Mouse (Mus musculus) gastrocnemius, postnatal 25 days (tissue): ENCODE data around the gene Dip2c. TPM values are rescaled to one million over a fixed set of nuclear protein-coding genes. Genes with fewer than 3 reads are reported as not detected.

Source experiments
- DNase-seq: peaks from one replicate; pipeline ENCODE4 v3.0.0; 2022
- total RNA-seq, 2 experiments: library from RNA; stranded (reverse); gene quantifications; 1 replicate in 1 of 2; 2 replicates in 1 of 2; pipeline ENCODE4 v1.2.3; 2021

Gene Dip2c
- total RNA-seq, 2 experiments from 2014 or later, result 9.7 to 11.5 TPM

DNA sequence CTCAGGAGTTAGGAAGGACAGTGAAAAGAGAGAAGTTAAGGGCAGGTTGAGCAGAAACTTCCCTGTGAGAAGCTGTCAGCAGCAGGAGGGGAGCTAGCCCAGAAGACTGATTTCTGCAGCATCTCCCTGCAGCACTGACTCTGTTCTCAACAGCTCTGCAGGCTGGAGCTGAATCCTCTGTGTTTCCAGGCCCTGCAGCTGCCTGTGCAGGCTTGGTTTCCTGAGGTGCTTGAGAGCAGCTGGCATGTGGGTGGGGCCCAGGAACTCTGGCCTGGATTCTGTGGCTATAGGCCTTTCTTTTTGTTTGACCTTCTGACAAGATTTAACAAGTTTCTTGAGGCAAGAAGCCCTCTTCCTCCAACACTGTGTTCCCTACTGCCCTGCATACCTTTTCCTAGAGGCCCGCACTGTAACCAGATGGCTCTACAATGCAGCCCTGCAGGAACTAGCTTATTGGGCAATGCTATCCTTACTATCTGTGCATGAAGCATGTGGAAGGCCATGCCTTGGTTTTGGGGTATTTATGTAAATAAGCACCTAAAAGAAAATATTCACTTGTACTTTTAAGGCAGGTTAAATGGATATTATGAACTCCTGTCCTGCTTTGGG, 53.1 kb downstream of the Dip2c start:
- DNase-seq, result peak; percentile 9

DNA sequence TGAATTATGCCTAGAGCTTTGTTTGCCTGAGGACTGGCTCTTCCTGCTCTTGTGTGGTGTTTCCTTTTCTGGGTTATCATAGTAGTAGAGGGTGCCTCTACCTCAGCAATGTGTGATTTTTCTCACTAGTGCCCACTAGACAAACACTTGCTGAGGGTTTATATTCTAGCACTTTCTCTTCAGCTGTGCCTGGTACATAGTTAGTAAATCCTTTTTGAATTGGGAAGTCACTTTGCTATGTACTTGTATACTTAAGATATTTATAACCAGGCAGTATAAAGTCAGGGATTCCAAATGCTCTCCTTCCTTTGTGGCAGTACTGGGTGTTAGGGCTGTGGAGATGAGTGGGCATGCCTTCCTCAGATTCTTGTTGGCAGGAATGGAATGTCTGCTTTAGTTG, 56.9 kb downstream of the Dip2c start:
- no peak for DNase-seq

DNA sequence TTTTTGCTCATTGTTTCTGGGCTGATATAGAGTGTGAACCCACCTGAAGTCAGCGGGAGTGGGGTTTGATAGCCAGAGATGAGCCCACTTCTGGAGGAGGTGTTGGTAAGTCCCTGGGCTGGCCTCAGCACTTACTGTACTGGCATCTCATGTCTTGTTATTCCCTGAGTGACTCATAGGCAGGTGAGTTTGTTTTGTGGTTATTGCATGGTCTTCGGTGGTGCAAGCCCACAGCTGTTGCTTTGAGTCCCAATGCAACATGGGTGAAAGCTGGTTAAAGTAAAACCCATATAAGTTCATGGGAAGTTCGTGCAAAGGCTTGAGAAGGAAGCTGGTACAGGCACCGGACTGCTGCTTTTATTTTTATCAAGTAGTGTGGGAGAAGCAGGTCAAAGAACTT, 64.0 kb downstream of the Dip2c start:
- no peak for DNase-seq

DNA sequence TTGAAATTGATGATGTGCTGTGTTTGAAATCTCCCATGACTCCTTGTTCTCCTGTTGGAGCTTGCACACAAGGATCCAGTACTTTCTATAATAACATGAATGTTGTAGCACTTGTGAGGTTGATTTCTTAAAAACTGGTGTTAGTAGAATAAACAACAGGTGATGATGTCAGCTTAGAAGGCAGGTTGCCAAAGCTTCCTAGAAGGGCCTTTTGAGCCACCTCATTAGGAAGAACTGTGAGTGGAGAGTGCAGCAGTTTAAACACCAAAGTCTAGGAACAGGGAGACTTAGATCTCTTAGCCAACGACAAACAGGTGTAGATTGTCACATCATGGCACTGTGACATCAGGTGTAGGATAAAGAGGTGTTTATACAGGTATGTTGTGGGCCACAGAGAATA, 66.4 kb downstream of the Dip2c start:
- DNase-seq, result no peak

DNA sequence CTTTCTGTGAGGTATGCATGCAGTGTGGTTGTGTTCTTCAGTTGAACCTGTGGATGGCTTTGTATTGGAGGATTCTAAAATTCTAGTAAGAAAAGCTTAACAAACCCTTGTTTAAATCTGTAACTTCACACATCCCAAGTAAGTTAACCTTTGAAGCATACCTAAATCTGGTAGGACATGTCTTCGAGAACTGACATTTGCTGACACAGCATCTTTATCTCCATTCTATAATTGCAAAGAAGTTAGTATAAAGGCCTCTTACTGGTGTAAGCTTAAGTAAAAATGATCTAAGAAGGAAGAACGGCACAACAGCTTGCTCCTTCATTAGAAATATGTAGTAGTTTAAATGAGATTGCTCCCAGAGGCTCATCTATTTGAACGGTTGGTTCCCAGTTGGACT, 71.1 kb downstream of the Dip2c start:
- no peak for DNase-seq

DNA sequence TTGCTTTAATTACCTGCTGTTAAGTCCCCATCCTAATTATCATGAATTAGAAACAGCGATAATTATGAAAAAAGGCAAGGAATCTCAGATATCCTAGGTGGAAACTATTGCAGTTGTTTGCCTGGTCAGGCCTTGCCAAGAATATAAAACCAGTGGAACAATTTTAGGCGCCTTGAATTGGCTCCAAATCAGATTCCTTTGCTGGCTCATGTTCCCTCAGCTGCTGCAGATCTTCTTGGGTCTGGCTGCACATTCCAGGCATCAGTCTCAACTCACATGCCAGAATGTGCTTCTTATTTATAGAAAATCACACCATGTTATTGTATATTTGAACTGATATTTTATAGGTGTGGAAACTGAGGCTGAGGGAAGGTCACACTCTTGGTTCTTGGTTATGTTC, 74.3 kb downstream of the Dip2c start:
- peak; percentile 48 for DNase-seq

DNA sequence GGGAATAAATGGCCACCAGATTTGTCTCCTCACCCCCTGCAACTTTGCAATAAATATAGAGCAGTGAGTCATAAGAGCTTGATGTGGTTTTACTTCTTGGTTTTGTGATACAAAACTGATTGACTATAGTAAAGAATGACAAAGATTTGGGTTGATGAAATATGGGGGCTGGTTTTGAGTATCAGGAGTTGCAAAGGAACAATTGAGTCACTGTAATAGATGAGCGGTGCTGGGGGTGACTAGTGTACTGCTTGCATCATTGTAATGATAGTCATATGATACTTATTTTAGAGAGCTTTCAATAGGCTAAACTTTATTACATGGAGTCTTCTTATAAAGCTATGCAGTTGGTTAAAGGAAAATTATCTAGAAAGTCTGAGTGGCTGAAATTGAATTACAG, 77.6 kb downstream of the Dip2c start:
- DNase-seq, result no peak

DNA sequence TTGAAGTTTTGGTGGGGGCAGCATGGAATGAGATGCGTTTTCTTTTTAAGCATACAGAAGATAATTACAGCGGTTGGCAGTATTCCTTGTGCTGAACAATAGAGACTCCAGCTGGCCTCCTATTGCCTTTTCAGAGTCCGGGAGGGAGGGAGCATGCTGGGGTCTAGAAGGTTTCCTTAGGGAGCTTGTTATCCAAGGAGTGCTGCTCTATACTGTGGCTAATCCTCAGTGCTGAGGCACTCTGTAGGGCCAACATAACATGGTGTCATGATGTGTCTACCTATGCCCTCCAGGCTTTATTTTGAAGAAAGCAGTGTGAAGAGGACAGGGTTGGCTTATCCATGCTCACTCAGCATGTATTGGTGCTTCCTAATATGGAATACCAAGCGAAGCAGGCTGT, 79.0 kb downstream of the Dip2c start:
- no peak for DNase-seq

DNA sequence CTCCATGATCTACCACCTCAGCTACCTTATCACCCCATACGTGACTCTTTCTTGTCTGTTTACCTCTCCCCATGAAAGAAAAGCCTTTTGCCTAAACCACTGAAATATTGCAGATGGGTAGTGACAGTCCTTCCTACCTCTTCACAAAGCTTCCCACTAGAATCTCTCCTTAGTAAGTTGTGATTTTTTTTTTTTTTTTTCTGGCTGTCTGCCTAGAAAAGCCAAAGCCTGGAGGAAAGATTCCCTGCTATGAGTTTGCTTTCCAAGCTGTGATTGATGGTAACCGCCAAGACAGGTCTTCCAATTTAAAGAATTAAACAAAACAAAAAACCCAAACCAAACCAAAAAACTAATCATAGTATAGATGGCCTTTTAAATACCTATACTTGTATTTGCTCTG, 85.1 kb downstream of the Dip2c start:
- no peak for DNase-seq

DNA sequence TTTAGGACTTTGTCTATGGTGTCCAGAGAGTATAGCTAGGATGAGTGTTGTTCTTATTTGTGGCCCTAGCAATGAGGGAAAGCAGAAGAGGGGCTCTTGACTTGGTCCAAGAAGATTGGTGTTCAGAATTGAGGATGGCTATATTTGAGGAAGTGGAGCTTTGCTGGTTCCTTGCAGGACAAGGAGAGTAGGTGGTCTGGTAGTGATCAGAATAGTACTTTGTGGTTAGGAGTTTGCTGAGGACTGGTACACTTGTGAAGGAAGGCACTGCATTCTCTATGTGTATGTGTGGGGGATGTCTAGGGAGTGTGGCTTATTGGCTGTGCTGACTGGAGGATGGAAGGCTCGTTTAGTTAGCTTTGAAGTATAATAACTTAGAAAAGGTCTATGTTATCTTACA, 95.1 kb downstream of the Dip2c start:
- DNase-seq, result no peak

DNA sequence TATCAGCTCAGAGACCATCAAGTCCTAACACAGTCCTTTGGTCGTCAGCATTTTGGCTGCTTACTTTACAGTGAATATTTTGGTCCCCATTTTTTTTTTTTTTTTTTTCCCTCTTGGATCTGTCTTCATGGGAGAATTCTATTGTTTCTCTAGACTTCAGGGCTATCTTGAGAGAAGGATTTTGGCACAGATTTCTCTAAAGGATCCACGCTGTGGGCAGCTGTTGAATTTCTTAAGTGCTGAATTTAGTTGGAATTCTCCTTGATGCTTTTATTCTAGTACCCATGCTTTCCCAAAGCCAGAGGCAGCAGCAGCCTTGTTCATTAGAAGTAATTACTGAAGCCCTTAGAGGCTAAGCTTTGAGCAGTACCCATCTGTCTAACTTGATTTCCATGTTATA, 100.8 kb downstream of the Dip2c start:
- no peak for DNase-seq

DNA sequence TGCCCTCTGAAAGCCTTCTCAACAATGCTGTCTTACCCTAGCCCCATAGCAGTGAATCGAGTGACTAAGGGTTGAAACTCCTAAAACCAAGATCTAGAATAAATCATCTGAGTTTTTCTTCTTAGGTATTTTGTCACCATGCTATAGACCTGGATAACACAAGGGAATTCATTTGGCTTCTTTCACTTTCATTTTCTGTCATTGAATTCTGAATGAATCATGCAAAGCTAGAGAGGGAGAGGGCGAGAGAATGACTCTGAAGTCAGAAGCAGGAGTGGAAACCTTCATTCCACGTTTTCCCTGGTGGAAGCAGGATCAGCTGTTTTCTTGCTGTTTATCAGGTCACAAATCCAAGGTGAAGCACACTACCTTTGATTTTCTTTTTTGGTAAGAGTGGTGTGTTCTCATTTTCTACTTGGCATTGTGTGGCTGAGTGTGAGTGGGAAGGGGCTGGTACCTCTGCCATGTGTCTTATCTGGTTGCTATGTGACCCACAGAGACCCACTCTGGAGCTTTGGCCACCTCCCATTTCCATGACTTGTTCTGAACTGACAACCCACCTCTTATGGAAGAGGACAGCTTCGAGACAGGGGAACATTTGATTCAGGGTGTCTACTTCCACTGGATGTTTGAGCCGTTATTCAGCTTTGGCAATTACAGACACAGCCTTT, 104.5 kb downstream of the Dip2c start:
- DNase-seq, result no peak

DNA sequence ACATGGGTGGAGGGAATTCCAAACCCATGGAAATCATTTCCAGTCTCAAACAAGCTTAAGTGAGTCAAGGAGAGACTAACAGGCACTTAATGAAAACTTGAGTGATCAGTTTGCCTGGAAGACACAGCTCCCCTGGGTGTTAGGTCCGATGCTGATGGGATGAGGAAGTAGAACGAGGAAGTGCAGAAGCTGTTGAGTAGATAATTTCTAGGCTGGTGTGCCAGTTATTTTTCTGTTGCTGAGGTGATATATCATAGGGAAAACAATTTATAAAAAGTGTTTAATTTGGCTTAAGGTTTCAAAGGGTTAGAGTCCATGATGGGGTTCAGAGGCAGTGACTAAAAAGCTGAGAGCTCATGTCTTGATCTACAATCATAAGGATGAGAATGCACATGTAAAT, 111.7 kb downstream of the Dip2c start:
- DNase-seq, result no peak

DNA sequence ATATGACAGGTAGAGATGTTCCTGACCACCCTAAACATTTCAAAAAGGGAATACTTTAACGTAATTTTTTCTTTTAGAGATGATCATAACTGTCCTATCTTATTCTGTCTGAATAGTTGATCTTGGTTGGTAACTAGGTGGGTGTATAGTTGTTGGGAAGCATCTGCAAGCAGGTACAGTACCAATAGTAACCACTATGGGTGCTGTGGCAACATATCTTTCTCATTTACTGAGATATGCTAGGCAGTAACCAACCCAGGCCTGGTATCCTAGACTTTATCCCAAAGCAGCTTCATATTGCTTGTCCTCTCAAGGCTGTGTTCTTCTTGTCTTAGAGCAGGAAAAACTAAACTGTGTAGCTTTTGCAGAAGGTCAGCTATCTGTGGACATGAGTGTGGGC, 113.0 kb downstream of the Dip2c start:
- no peak for DNase-seq

DNA sequence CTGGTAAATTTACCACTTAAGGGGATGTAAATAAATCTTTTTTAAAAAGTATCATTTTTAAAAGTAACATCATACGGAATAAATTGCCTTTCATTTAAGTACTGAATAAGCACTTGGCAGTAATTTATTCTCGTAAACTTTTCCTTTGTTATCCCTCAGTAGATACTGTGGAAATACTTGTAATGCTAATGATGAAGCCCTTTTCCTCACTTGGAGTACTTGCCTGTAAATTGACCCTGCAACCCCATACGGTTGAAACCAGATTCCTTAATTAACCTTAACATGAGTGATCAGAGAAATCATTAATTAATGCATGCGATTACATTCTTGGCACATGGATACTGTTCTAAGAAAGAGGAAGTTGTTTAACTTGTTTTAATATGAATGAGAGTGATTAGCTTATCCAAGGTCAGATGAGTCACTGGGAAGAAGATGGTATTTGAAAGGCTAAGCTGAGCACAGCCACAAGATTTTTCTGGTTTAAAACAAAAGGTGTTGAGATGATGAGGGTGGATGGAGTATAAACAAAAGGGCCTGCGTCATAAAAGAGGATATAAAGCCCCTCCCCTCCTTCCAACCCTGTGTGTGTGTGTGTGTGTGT, 114.0 kb downstream of the Dip2c start:
- DNase-seq, result no peak

DNA sequence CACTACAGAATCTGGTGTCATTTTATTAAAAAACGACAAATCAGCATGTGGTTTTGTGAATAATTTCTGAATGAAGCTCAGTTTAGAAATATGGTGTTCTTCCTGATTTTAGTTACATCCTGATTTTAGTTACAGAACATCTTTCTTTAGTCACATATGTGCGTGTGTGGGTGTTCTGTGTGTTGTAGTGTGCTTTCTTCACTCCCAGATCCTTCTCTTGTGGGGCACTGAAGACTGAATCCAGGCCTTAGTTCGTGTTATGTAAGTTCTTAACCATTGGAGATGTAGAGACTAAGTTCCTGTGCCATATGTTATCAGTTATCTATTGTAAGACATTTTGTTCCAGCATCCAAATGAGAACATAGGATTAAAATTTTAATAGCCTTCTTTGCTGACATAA, 117.1 kb downstream of the Dip2c start:
- DNase-seq, result no peak

DNA sequence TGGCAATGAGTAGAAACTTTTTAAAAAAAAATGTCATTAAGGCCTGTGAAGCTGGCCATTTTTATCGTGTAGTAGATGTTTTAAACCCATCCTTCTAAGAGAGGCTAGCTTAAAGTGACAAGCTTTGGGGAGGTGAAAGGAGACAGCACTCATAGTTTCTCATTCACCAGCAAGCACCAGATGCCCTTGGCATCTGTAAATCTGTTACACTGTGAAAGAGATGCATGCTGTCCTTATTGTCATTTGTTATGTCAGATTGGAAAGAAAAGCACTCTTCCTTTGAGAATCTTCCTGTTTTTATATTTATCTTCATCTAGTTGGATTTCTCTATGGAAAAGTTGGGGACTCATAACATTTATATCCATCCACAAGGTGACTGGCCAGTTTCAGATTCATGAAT, 119.0 kb downstream of the Dip2c start:
- DNase-seq, result no peak

DNA sequence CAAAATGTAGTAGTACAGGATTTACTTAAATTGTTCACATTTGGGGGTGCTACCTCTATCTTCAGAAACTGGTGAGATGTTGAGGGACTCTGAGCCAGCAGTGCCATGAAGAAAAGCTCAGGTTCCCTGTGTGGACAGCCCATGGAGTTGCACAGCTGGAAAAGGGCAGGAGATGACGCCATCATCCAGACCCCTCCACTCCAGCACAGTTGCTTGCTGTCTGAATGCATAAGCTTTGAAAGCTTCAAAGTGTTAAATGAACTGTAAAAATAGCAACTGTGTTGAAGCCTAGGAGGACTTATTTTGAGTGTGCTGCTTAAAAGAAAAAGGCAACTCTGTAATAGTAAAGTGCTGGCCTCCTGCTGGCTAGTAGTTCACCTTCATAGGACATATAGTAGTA, 122.5 kb downstream of the Dip2c start:
- DNase-seq, result no peak

DNA sequence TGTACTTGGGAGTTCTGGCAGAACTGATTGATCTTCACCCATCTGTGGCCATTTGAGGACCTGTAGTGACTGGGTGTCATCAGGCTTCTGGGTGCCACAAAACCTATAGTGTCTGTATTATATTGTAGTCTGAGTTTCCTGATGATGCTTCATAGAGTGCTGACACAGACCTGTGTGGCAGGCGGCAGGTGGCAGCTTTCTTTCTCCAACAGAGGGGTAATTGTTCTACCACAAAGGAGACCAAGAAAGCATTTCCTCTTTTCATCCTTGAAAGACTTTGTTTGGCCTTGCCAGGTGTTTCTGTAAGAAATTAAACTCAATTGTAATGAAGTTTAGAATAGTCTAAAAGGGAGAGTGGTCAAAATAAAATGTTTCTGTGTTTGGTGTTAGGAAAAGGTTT, 129.1 kb downstream of the Dip2c start:
- DNase-seq, result no peak

DNA sequence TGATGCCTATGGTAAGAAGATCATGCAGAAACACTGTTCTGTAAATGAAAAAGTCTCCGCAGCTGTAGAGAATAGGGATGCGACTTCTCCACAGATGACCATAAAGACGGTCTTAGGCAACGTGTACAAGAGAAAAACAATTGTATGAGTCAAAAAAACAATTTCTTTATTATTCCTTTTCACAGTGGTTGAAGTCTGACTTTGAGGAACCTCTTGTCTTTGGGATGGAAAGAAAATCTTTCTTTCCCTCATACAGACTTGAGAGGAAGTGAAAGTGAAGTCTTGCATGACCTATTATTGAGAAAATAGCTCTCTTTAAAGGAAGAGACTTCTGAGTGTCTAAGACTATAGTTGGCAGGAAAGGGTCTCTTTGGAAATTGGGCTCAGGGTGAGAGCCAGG, 132.7 kb downstream of the Dip2c start:
- no peak for DNase-seq

DNA sequence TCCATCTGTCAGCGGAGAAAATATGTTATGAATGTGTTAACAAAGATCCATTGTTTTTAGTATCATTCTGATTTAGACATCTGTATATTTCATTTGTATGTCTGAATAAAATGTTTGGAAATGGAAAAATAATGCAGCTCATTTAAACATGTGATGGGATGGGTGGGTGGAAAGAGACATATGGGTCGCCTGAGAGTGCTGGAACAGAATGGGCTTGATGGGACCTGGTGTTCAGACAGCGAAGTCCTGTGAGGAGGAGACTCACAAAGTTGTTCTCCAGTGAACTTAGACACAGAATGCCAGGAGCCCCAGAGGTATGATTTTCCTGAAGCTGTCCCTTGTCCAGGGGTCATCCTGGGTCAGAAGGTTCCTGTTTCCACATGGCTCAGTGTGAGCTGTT, 142.1 kb downstream of the Dip2c start:
- no peak for DNase-seq

DNA sequence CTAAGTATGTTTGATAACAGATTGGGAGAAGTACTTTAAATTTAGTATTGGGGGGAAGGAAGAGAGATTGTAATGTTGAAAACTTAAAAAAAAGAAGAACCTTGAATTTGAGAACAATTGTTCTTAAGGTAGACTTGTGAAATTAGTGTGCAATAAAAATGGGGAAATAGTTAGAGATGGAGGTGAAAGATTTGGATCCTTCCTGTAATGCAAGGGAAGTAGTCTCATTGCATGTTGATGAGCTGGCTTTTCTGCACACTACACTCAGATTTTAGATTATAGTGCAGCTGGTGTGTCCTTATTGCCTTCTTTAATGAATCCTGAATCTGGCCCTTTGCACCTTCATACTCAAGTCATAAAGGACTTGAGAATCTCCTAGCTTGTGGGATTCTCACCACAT, 142.9 kb downstream of the Dip2c start:
- DNase-seq, result no peak

DNA sequence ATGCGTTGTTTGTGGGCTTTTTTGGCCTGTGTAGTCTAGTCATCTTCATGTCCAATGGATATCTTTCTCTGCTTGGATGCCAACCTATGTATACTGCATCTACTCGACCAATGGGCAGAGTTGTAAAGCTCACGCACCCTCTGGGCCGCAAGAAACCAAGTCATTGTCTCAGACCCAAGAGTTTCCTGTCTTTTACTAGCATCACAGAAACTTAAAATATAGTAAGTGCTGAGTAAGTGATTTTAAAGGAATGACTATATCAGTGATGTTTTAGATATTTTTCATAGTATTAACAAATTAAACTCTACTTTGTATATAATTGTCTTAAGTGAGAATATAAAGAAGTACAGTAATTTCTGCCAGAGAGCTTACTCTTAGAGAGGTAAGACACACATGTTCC, 145.6 kb downstream of the Dip2c start:
- DNase-seq, result no peak

DNA sequence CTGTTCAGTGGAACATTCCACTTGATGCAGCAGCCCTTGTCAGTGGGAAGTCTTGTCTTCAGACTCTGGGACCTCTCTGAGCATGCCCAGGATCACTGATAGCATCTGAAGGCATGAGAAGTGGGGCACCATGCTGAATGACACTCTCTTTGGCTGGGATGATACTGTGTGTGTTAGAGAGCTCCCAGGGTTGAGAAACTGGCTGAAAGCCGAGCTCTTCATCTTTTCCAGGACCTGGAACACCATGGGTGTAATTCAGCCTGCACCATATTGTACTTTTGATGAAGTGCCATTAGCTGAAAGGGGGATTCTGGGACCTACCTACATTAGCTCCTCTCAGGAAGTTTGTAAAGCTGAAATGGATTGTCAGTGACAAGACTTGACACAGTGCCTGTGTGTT, 146.5 kb downstream of the Dip2c start:
- DNase-seq, result no peak
